Mouse (Mus musculus) liver, embryonic 12.5 days (tissue): Measurements from ENCODE around the gene Pmis2. TPM values are rescaled to one million over a fixed set of nuclear protein-coding genes. Genes with fewer than 3 reads are reported as not detected.
A peak's percentile ranks its signal among the peaks of the same experiment; 100 is the strongest.

ENCODE experiments used
- ATAC-seq: fragments of 200-750 bp; cut with Nextera tagmentation; 2 replicates; pipeline ENCODE4 v1.8.0; 2017; ENCODE audit warnings: moderate number of reproducible peaks, mild to moderate bottlenecking, moderate library complexity
- H3K27ac ChIP-seq: fragments of 300-500 bp; sonication (generic); 2 replicates; pipeline ENCODE4 v1.5.1; 2016; ENCODE audit warnings: mild to moderate bottlenecking
- H3K27me3 ChIP-seq: fragments of 300-500 bp; sonication (generic); replicated peaks from 2 replicates; pipeline ENCODE4 v1.6.1; 2016; ENCODE audit warnings: mild to moderate bottlenecking, moderate library complexity
- H3K36me3 ChIP-seq: fragments of 300-500 bp; sonication (generic); 2 replicates; pipeline ENCODE4 v1.6.1; 2016; ENCODE audit warnings: mild to moderate bottlenecking, moderate library complexity
- H3K4me1 ChIP-seq: fragments of 300-500 bp; sonication (generic); 2 replicates; pipeline ENCODE4 v1.6.1; 2016
- H3K4me2 ChIP-seq: fragments of 300-500 bp; sonication (generic); 2 replicates; pipeline ENCODE4 v1.6.1; 2016; ENCODE audit warnings: mild to moderate bottlenecking, moderate library complexity
- H3K4me3 ChIP-seq: fragments of 300-500 bp; sonication (generic); 2 replicates; pipeline ENCODE4 v1.5.1; 2016; ENCODE audit warnings: mild to moderate bottlenecking, moderate library complexity
- H3K9ac ChIP-seq: fragments of 300-500 bp; sonication (generic); 2 replicates; pipeline ENCODE4 v1.6.1; 2016; ENCODE audit warnings: mild to moderate bottlenecking, moderate library complexity
- H3K9me3 ChIP-seq: fragments of 300-500 bp; sonication (generic); replicated peaks from 2 replicates; pipeline ENCODE4 v1.6.1; 2016; ENCODE audit warnings: mild to moderate bottlenecking, moderate library complexity
- WGBS: fragments of 180-500 bp; shearing (Covaris S2); methylation state at CpG from one replicate; pipeline ENCODE4 v1.1.7; 2016; ENCODE audit not compliant: insufficient replicate concordance; 5-methylcytosine and 5-hydroxymethylcytosine counted together
- polyA plus RNA-seq: library from polyadenylated mRNA; unstranded; fragments of >200 nt; fragmentation: Nextera tagmentation; extraction: Ambion mirVana; gene quantifications from 2 replicates; pipeline ENCODE4 v1.2.1, GENCODE M21; 2016

The Pmis2 gene
- polyA plus RNA-seq, 1 experiment from 2014 or later: not detected

DNA sequence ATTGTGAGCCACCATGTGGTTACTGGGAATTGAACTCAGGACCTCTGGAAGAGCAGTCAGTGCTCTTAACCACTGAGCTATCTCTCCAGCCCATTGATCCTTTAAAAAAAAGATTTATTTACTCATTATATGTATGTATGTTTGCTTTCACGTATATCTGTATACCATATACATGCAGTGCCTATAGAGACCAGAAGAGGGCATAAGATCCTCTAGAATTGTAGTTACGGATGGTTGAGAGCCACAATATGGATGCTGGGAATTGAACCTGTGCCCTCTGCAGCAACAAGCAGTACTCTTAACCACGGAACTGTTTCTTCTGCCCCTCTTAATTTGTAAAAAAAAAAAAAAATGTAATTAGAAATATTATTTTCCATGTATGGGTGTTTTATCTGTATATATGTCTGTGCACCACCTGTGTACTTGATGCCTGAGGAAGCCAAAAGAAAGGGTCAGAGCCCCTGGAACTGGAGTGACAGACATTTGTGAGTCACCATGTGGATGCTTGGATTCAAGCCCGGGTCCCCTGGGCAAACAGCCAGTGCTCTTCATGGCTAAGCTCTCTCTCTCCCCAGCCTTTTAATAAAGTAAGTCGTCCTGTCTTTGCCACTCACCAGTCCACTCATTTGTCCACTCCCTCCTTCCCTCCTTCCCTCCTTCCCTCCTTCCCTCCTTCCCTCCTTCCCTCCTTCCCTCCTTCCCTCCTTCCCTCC, 7.0 kb upstream of the Pmis2 start:
- 64% methylated on average over 5 of the region's 5 CpGs for WGBS
- H3K27ac ChIP-seq: no peak overlapping the region
- H3K27me3 ChIP-seq: 0 out of 2 replicates have a peak, but pooled peaks cover 6% of the 10 kb centered on the region
- H3K4me1 ChIP-seq: no peaks in the 10 kb centered on the region
- H3K9ac ChIP-seq: no peak overlapping the region
- no peaks in the 10 kb centered on the region for H3K36me3 ChIP-seq
- H3K4me3 ChIP-seq: no peak overlapping the region
- H3K9me3 ChIP-seq: no peaks in the 10 kb centered on the region
- H3K4me2 ChIP-seq: no peak overlapping the region
- ATAC-seq: no peak

DNA sequence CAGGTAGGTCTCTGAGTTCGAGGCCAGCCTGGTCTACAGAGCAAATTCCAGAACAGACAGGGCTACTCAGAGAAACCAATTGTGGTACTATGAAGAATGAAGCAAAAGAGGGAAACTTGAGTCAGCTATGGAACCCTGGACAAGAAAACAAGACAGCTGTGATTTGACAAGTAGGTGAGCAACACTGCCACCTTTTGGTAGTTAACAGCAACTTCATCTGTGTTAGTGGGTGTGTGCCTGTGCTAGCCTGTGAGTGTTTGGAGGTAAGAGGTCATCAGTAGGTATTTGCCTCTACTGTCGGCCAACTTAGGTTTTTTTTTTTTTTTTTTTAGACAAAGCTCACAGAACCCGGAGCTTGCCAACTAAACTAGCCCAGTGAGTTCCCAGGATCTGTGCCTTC, 2.2 kb downstream of the Pmis2 start:
- Histone ChIP-seq H3K4me1 (peaks cover 9% of the 10 kb centered on the region), H3K9me3 (no peaks in the 10 kb centered on the region), H3K4me3 (no peak overlapping the region), H3K4me2 (no peak overlapping the region), H3K9ac (no peak overlapping the region), H3K27me3 (peaks cover 5% of the 10 kb centered on the region; the same call in 1 of the 2 replicates), H3K36me3 (no peaks in the 10 kb centered on the region), H3K27ac (no peak overlapping the region)
- ATAC-seq: no peak
- WGBS: 21% methylated on average over 3 of the region's 3 CpGs

DNA sequence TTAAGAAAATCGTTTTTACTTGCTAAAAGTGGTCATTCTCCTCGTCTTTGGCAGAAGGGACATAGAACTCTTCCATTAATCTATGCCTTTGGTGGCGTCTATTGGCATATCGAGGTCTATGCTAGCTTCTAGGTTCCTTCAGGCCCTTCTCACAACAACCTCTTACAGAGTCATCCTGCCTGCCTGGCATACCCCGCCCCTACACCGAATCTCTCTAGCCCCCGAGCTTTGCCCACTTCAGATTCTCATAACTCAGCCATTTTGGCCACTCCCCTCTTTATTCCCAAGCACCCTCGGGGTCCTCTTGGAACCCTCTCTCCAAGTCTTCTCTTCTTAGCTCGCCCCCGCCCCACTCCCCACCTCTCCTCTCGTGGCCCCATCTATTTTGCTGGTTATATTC, 6.1 kb downstream of the Pmis2 start:
- WGBS: 4% methylated on average over 11 of the region's 11 CpGs
- peak overlapping the region; percentile 84 for H3K4me2 ChIP-seq

DNA sequence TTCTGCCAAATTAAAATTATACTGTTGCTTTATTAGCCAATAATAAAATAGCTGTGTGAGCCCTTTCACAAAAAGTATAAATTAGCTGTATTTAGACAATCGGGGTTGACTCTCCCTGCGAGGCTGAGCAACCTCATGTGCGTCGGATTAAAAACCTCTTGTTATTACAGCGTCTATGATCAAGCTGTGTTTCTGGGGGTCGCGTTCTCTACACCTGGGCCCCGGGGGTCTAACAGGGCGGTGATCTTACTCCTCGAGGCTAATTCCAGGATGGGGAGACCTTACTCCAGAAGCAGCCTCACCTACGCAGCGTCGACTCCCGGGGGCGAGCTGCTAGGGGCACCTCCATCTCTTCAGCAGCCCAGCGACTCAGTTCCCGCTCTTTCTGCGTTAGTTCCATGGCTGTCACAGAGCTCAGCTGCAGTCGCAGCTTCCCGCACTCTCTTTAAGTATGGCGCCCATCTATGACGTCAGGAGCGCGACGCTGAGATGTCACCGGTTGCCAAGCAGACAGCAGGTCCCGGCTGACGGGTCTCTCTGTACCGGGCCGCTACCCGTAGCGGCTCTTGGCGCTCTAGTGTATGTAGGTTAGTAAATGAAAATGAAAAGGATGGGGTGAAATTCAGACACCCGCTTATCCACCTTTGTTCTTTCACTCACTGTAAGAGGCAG, 6.7 kb downstream of the Pmis2 start, which contains the start of gene Haus5:
Gene Haus5 (minus strand): TSS at position 466 of the 672 bp plus-strand sequence.
- 1% methylated on average over 34 of the region's 34 CpGs for WGBS
- ATAC-seq: peak; percentile 91

More for the DNA sequence above, 6.1 kb downstream of the Pmis2 start:
- no peaks in the 10 kb centered on the region for H3K9me3 ChIP-seq
- peaks cover 22% of the 10 kb centered on the region for H3K4me1 ChIP-seq
- H3K9ac ChIP-seq: peak overlapping the region; percentile 89
- H3K36me3 ChIP-seq: peaks cover 29% of the 10 kb centered on the region
- ATAC-seq: 0 out of 2 replicates have a peak, but pooled peaks have one; percentile 24
- H3K27me3 ChIP-seq: peaks cover 5% of the 10 kb centered on the region; the same call in 1 of the 2 replicates
- H3K4me3 ChIP-seq: peak overlapping the region; percentile 87
- H3K27ac ChIP-seq: peak overlapping the region; percentile 78; the same call in 1 of the 2 replicates

DNA sequence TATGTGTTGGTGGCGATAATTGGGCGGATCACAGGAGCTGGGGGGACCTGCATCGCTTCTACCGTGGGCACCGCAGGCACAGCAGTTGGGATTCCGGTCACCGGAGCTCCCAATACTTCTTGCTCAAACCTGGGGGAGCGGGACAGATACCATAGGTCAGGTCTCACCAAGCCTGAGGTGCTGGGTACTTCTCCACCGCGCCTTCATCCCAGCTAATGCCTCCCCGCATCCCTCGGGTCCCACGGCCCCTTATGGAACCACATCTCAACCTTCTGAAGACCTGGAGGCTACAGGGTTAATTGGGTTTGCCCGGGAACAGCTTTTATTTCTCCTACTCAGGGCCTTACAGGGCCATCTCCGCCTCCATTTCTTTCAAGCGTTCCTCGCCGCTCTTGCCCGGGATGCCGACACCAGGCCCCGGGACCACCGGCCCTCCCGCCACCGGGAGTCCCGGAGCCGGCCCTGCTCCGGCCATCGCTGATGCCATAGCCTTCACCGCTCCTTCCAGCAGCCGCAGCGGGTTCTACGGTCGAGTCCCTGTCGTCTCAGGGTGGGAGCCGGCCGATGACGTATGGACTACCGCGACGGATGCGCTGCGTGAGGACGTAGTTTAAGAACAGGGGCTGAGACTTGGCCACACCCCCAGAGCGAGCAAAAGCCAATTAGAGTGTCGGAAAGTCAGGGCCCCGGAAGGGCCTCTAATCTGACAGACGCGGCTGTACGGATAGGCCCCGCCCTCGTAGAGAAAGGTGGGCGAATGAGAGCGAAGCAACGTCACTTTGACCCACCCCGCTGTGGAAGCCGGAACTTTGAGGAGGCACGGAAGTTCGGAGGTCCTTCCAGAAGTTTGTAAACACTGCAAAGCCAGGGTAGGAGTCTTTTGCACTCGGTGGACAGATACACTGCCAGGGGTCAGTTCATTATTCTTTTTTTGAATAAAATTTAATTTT, 21.5 kb downstream of the Pmis2 start, which contains the start of gene Rbm42:
Gene Rbm42 (minus strand): TSS at position 727 of the 950 bp plus-strand sequence.
- no peaks in the 10 kb centered on the region for H3K9me3 ChIP-seq
- H3K4me1 ChIP-seq: peaks cover 16% of the 10 kb centered on the region
- H3K27ac ChIP-seq: peak within 1 kb of the TSS; percentile 80
- WGBS: 2% methylated on average over 59 of the region's 59 CpGs
- H3K9ac ChIP-seq: peak within 1 kb of the TSS; percentile 96
- ATAC-seq: peak; percentile 99
- no peaks in the 10 kb centered on the region for H3K27me3 ChIP-seq
- H3K4me2 ChIP-seq: peak within 1 kb of the TSS; percentile 85
- peak within 1 kb of the TSS; percentile 96 for H3K4me3 ChIP-seq
- H3K36me3 ChIP-seq: peaks cover 72% of the 10 kb centered on the region

More for the DNA sequence above, 6.7 kb downstream of the Pmis2 start, which contains the start of gene Haus5:
- H3K36me3 ChIP-seq: peaks cover 36% of the 10 kb centered on the region
- peak within 1 kb of the TSS; percentile 84 for H3K4me2 ChIP-seq
- H3K9ac ChIP-seq: peak within 1 kb of the TSS; percentile 89
- no peaks in the 10 kb centered on the region for H3K9me3 ChIP-seq
- peaks cover 22% of the 10 kb centered on the region for H3K4me1 ChIP-seq
- H3K4me3 ChIP-seq: peak within 1 kb of the TSS; percentile 87
- H3K27me3 ChIP-seq: peaks cover 5% of the 10 kb centered on the region; the same call in 1 of the 2 replicates
- H3K27ac ChIP-seq: peak within 1 kb of the TSS; percentile 78

DNA sequence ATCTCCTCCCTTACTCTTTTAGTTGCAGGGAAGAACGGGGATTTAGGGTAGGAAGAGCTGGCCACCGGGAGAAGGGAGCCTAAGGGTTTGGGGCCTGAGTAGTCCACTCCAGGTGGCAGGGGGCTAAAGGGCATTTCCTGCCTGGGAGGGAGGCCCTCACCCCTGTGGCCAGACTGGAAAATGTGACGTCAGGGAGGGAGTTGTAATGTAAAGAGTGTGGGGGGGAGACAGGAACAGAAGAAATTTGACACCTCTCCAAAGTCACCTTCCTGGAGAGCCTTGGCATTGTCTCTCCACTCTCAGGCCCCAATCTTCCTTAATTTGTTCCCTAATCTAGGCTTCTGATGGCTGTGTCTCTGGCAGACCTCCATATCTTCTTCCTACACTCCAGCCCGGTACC, 32.3 kb downstream of the Pmis2 start:
- WGBS: 28% methylated on average over 4 of the region's 4 CpGs
- ATAC-seq: no peak
- no peak overlapping the region for H3K27ac ChIP-seq
- H3K4me1 ChIP-seq: peaks cover 25% of the 10 kb centered on the region
- no peak overlapping the region for H3K4me2 ChIP-seq
- no peak overlapping the region for H3K4me3 ChIP-seq
- H3K36me3 ChIP-seq: peaks cover 42% of the 10 kb centered on the region
- H3K27me3 ChIP-seq: peaks cover 26% of the 10 kb centered on the region
- H3K9me3 ChIP-seq: no peaks in the 10 kb centered on the region
- H3K9ac ChIP-seq: no peak overlapping the region

DNA sequence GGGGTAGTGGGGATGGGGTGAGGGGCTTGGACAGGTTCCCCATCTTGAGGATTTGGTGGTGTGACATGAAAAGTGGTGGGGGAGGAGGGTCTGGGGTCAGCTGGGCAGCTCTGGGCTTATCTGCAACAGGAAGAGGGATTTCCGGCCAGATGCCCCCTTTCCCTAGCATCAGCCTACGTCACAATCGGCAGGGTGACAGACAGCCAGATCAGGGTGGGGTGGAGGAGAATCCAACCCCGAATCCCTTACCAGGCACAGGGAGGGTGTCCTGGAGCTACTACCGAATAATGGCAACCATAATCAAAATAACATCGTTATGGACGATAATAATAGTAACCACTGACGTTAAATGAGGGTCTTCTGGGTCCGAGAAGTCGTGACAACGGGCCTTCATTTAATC, 35.0 kb downstream of the Pmis2 start:
- H3K27me3 ChIP-seq: peaks cover 53% of the 10 kb centered on the region

DNA sequence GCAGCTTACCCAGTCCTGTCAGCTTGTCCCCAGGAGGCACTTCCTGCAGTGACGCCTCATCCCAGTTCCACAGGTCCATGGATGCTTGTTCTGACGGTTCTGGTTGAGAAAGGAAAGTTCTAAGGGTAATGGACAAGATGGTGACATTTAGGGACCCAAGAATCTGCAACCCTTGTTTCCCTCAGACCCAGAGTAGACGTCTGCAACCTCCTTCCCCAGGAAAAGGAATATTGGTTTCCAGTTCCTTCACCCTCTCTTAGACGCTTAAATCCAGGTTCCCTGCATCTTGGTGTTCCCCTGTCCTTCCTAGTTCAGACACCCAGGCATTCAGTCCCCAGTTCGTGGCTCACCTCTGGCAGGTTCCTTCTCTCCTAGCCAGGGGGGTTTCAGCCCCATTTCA, 35.7 kb downstream of the Pmis2 start, which contains the start of gene Etv2:
Gene Etv2 (minus strand): TSS at position 101 of the 400 bp plus-strand sequence.
- no peaks in the 10 kb centered on the region for H3K9me3 ChIP-seq
- H3K27me3 ChIP-seq: peaks cover 59% of the 10 kb centered on the region
- peak within 1 kb of the TSS; percentile 28; the same call in 1 of the 2 replicates for H3K4me3 ChIP-seq
- H3K4me1 ChIP-seq: peaks cover 25% of the 10 kb centered on the region
- H3K4me2 ChIP-seq: peak within 1 kb of the TSS; percentile 60
- ATAC-seq: no peak
- H3K36me3 ChIP-seq: peaks cover 8% of the 10 kb centered on the region
- H3K27ac ChIP-seq: no peak within 1 kb of the TSS
- 4% methylated on average over 5 of the region's 5 CpGs for WGBS
- no peak within 1 kb of the TSS for H3K9ac ChIP-seq

More for the DNA sequence above, 35.0 kb downstream of the Pmis2 start:
- Histone ChIP-seq H3K4me3 (no peak overlapping the region), H3K36me3 (peaks cover 15% of the 10 kb centered on the region), H3K27ac (no peak overlapping the region), H3K4me2 (peak overlapping the region; percentile 26; the same call in 1 of the 2 replicates), H3K9ac (no peak overlapping the region), H3K4me1 (peaks cover 25% of the 10 kb centered on the region), H3K9me3 (no peaks in the 10 kb centered on the region)
- ATAC-seq: no peak
- WGBS: 13% methylated on average over 11 of the region's 11 CpGs

DNA sequence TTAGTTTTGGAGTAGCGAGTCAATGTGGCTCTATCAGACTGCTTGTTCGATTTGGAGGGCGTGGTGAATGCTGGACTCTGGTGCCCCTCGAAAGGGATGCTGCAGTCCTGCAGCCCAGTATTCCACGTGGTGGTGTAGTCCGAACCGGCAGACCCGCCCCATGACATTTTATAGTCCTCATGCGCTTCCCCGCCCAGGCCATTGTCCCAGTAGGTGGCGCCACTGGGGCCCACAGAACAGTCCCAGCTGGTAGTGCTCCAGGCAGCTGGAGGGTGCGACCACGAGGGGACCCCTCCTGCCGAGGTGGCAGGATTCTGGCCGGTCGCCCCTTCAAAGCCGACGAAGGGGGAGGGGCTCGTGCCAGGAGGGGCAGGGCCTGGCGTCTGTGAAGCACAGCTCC, 36.8 kb downstream of the Pmis2 start:
- 3% methylated on average over 20 of the region's 20 CpGs for WGBS
- peak; percentile 71 for ATAC-seq
- no peak overlapping the region for H3K27ac ChIP-seq

DNA sequence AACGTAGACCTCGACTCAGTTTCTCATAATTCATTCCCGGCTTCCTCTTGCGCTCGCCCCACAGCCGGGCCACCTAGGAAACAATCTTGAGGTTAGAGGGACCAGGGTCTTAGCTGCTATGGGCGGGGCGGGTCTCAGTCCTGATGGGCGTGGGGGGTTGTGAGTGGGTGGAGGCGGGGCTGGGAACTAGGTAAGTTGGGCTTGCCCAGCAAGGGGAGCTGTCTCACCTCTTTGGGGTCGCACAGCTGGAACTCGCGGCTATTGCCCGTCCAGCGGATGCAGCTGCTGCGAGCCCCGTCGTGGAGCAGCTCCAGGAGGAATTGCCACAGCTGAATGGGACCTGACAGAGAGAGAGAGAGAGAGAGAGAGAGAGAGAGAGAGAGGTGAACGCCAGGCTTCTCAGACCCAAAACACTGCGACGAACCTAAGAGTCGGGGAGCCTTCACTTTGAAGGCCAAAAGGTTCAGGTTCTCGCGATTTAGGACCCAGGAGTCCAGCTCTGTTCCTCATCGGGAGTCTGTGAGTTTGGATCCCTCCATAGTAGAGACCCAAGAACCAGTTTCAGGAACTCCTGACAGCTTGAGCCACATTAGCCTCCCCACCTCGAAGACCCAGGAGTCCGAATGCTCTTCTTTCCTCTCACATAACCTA, 37.5 kb downstream of the Pmis2 start:
- Histone ChIP-seq H3K4me3 (0 out of 2 replicates have a peak overlapping the region, but pooled peaks have one; percentile 7), H3K9ac (no peak overlapping the region), H3K27me3 (peaks cover 72% of the 10 kb centered on the region), H3K27ac (no peak overlapping the region), H3K4me2 (peak overlapping the region; percentile 60), H3K36me3 (no peaks in the 10 kb centered on the region), H3K9me3 (no peaks in the 10 kb centered on the region), H3K4me1 (peaks cover 17% of the 10 kb centered on the region)
- no peak for ATAC-seq
- WGBS: 29% methylated on average over 27 of the region's 27 CpGs

More for the DNA sequence above, 36.8 kb downstream of the Pmis2 start:
- peaks cover 25% of the 10 kb centered on the region for H3K4me1 ChIP-seq
- peak overlapping the region; percentile 60 for H3K4me2 ChIP-seq
- no peaks in the 10 kb centered on the region for H3K9me3 ChIP-seq
- peaks cover 64% of the 10 kb centered on the region for H3K27me3 ChIP-seq
- no peaks in the 10 kb centered on the region for H3K36me3 ChIP-seq
- H3K4me3 ChIP-seq: peak overlapping the region; percentile 28; the same call in 1 of the 2 replicates
- H3K9ac ChIP-seq: no peak overlapping the region

DNA sequence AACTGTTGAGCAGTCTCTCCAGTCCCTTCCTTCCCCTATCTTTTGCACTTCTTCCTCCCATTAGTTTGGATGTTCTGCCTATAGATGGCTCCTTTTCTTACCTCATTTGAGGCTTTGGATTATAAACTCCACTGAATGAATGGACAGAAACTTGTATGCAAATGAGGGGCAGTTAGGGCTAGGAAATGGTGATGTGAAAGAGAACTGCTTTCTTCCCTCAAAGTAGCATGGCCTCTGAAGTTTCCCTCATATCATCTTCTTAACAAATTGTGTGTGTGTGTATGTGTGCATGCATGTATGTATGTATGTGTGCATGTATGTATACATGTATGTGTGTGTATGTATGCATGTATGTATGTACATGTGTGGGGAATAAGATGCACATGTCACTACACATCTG, 42.4 kb downstream of the Pmis2 start:
- peaks cover 12% of the 10 kb centered on the region for H3K4me1 ChIP-seq
- no peak overlapping the region for H3K4me3 ChIP-seq
- peaks cover 8% of the 10 kb centered on the region for H3K36me3 ChIP-seq
- H3K27ac ChIP-seq: no peak overlapping the region
- peaks cover 51% of the 10 kb centered on the region for H3K27me3 ChIP-seq
- ATAC-seq: no peak
- no peak overlapping the region for H3K4me2 ChIP-seq
- no peaks in the 10 kb centered on the region for H3K9me3 ChIP-seq
- H3K9ac ChIP-seq: no peak overlapping the region
